Mouse (Mus musculus) spleen, adult 2 months (tissue): ENCODE measurements around the gene Skor1.

Experiments
- CTCF ChIP-seq: fragments of 200-500 bp; IDR thresholded peaks from 2 replicates; pipeline ENCODE4 v1.5.1; 2011; ENCODE audit warnings: mild to moderate bottlenecking, inconsistent platforms; ENCODE audit not compliant: insufficient read depth, insufficient read length, insufficient replicate concordance; ENCODE audit errors: extremely low read depth
- POLR2A ChIP-seq: fragments of 200-500 bp; IDR thresholded peaks from 2 replicates; pipeline ENCODE4 v1.6.1; 2011; ENCODE audit warnings: low read depth, low read length, inconsistent platforms

DNA sequence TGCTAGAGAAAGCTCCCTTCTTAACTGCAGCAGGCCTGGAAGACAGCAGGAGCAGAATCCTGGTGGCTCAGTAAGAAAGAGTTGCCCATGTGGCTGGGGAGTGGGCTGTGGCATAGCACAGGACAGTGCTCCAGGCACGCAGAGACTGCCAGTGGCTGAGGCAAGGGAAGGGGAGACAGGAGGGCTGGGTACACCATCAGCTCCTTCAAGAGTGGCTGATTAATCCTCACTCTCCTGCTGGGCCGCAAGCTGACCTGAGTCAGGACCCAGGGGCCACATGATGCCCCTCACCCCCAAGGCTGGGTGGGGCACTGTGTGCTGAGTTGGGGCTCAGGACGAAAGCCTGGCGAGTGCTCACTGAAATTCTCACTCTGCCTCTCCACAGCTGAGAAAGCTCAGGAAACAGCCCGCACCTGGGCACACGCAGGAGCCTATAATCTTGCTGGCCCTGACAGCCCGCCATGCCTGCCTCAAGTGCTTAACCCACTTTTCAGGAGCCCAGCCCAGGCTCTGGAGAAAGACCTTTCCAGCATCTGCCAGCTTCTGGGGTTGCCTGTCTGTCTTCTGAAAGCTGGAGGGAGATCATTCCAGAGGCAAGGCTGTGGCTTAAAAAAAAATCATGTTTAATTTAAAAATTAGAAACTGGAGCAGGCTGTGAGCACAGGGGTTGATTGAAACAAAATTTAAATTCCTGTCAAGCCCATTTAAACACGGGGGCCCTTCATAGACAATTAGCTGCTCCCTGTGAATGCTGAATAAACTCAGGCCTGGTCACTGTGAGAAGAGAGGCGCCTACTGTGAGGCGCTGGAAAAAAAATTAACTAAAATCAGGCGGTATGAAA is 32.8 kb upstream of the Skor1 start:
- TF ChIP-seq POLR2A (no peak), CTCF (no peak)
